Mouse (Mus musculus) stomach, embryonic 14.5 days (tissue): Measurements from ENCODE around the gene Vtcn1. TPM values are rescaled to one million over a fixed set of nuclear protein-coding genes. Genes with fewer than 3 reads are reported as not detected.

Experiments
- ATAC-seq: fragments of 200-750 bp; cut with Nextera tagmentation; 2 replicates; pipeline ENCODE4 v1.8.0; 2017; ENCODE audit warnings: low read depth, moderate TSS enrichment; ENCODE audit not compliant: insufficient number of reproducible peaks, insufficient read depth, low FRiP score
- H3K27ac ChIP-seq: fragments of 300-500 bp; sonication (generic); 2 replicates; pipeline ENCODE4 v1.5.1; 2014; ENCODE audit warnings: mild to moderate bottlenecking, low read length, moderate library complexity, mixed read lengths
- H3K27me3 ChIP-seq: fragments of 300-500 bp; sonication (generic); 2 replicates; pipeline ENCODE4 v1.6.1; 2014; ENCODE audit warnings: low read length, control low read depth, mixed read lengths; ENCODE audit not compliant: control insufficient read depth, insufficient read depth
- H3K36me3 ChIP-seq: fragments of 300-500 bp; sonication (generic); 2 replicates; pipeline ENCODE4 v1.6.1; 2014; ENCODE audit warnings: mild to moderate bottlenecking, control low read depth, low read length, moderate library complexity, mixed read lengths; ENCODE audit not compliant: control insufficient read depth, insufficient read depth
- H3K4me1 ChIP-seq: fragments of 300-500 bp; sonication (generic); 2 replicates; pipeline ENCODE4 v1.6.1; 2014; ENCODE audit warnings: low read length, control low read depth, mixed read lengths; ENCODE audit not compliant: control insufficient read depth, insufficient read depth
- H3K4me2 ChIP-seq: fragments of 300-500 bp; sonication (generic); replicated peaks from 2 replicates; pipeline ENCODE4 v1.6.1; 2014; ENCODE audit warnings: low read depth, low read length, control low read depth
- H3K4me3 ChIP-seq: fragments of 300-500 bp; sonication (generic); 2 replicates; pipeline ENCODE4 v1.5.1; 2014; ENCODE audit warnings: low read depth, low read length, control low read depth
- H3K9ac ChIP-seq: fragments of 300-500 bp; sonication (generic); replicated peaks from 2 replicates; pipeline ENCODE4 v1.6.1; 2014; ENCODE audit warnings: low read depth, mild to moderate bottlenecking, control low read depth, low read length, moderate library complexity, mixed read lengths
- H3K9me3 ChIP-seq: fragments of 300-500 bp; sonication (generic); 2 replicates; pipeline ENCODE4 v1.6.1; 2016; ENCODE audit warnings: low read depth, low read length, control low read depth; ENCODE audit not compliant: control insufficient read depth
- WGBS: fragments of 180-500 bp; shearing (Covaris S2); extraction: QIAGEN DNeasy Blood & Tissue Kit; methylation state at CpG from one replicate; pipeline ENCODE4 v1.1.7; 2014; 5-methylcytosine and 5-hydroxymethylcytosine counted together
- polyA plus RNA-seq: library from polyadenylated mRNA; unstranded; fragments of >200 nt; fragmentation: Nextera tagmentation; extraction: Ambion mirVana; gene quantifications from 2 replicates; pipeline ENCODE4 v1.2.1, GENCODE M21; 2014

Vtcn1 gene
- polyA plus RNA-seq, 1 experiment from 2014 or later: 2.0 TPM

DNA sequence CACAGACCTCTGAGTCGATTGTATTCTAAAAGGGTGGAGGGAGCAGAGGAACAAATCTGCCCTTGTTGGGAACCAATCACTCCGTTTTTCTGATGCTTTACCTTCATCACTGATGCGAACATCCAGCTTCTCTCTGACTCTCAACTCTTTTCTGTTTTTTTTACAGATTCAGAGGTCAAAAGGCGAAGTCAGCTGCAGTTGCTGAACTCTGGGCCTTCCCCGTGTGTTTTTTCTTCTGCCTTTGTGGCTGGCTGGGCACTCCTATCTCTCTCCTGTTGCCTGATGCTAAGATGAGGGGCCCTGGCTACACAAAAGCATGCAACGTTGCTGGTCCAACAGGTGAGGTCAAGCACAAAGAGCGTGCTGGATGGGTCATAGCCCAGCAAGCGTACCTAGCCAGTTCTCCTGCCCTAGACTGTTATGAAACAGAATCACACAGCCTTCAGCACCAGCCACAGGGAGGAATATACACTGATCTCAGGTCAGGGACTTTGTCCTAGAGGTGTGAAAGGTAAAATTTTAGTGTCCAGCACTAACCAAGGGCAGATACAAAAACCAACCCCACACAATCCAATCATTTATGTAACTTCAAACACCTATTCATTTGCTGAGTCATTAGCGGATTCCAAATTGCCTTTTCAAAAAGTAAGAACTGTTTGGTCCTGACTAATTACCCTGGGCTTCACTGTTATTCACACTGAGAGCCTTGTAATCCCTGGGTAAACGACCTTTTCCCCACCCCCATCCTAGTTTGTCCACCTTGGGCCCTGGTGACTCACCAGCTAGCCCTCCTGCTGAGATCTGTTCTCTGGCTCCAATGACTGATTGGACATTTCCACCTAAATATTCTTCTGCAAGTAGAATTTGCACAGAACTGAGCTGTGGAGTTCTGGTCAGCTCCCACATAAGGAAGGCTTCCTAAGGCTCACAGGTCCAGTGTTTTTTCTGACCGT is 67.4 kb downstream of the Vtcn1 start:
- ATAC-seq: 0 out of 2 replicates have a peak, but pooled peaks have one; percentile 33
- no peak overlapping the region for H3K4me2 ChIP-seq
- H3K36me3 ChIP-seq: no peaks in the 10 kb centered on the region
- no peaks in the 10 kb centered on the region for H3K27me3 ChIP-seq
- no peaks in the 10 kb centered on the region for H3K4me1 ChIP-seq
- 50% methylated on average over 11 of the region's 11 CpGs for WGBS
- no peak overlapping the region for H3K27ac ChIP-seq
- H3K9me3 ChIP-seq: no peaks in the 10 kb centered on the region
- no peak overlapping the region for H3K4me3 ChIP-seq
- no peak overlapping the region for H3K9ac ChIP-seq

DNA sequence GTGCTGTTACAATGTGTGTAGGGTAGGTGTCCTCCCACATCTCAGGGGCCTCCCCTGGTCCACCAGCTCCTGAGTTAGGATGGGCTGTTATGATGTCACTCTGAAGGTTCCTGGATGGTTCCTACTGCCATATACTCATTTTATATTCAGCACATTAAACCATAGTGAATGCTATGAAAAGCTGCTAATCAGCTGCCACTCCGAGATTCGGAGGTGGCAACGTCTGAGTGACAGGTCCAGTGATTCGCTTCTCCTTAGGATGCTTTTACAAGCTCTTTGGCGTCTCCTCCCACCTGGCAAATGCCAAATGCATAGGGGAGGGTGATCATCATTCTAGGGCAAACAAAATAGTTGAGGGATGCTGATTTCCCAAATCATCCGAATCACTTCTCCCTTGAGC is 70.2 kb downstream of the Vtcn1 start:
- H3K9me3 ChIP-seq: no peaks in the 10 kb centered on the region
- no peak overlapping the region for H3K27ac ChIP-seq
- no peaks in the 10 kb centered on the region for H3K27me3 ChIP-seq
- no peak for ATAC-seq
- H3K4me1 ChIP-seq: no peaks in the 10 kb centered on the region
- H3K9ac ChIP-seq: no peak overlapping the region
- no peak overlapping the region for H3K4me2 ChIP-seq
- no peak overlapping the region for H3K4me3 ChIP-seq
- no peaks in the 10 kb centered on the region for H3K36me3 ChIP-seq
- 78% methylated on average over 6 of the region's 6 CpGs for WGBS

DNA sequence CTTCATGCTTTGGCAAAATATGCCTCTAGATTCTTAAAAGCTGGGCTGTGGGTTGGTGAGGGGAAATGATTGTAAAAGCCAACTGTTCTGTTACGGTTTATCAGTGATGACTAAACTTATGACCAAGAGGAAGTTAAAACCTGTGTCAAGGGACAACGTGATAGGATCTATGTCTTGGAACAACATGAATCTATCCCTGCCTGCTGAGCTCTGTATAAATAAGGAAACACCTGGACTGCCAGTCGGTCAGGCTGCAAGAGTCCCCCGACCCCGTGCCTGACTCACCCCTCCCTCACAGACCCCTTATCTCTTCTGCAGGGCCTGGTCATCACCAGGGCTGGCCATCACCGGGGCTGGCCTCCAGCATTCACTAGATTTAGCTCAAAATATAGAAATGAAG is 80.9 kb downstream of the Vtcn1 start:
- 36% methylated on average over 6 of the region's 6 CpGs for WGBS
- H3K4me1 ChIP-seq: peaks cover 2% of the 10 kb centered on the region
- no peak for ATAC-seq
- no peak overlapping the region for H3K27ac ChIP-seq
- H3K4me2 ChIP-seq: no peak overlapping the region
- no peak overlapping the region for H3K9ac ChIP-seq
- no peak overlapping the region for H3K4me3 ChIP-seq
- no peaks in the 10 kb centered on the region for H3K27me3 ChIP-seq
- no peaks in the 10 kb centered on the region for H3K9me3 ChIP-seq
- H3K36me3 ChIP-seq: no peaks in the 10 kb centered on the region

DNA sequence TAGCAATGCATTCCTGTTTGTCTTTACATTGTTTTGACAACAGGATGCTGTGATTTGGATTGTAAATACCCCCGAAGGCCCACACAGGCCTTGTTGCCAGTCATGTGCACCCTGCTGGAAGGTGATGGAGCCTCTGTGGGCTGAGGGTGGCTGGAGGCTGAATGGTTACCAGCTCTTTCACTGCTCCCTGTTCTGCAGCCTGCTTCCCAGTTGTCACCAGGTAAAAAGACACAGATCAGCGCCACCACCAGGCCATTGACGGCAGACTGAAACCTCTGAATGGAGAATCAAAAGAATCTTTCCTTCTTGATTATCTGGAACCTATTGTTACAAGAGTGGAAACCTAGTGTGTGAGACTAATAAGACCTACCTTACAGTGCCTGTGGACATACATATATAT is 81.7 kb downstream of the Vtcn1 start:
- Histone ChIP-seq H3K27me3 (no peaks in the 10 kb centered on the region), H3K9ac (no peak overlapping the region), H3K36me3 (no peaks in the 10 kb centered on the region), H3K9me3 (no peaks in the 10 kb centered on the region), H3K4me2 (no peak overlapping the region), H3K4me1 (peaks cover 7% of the 10 kb centered on the region), H3K4me3 (no peak overlapping the region), H3K27ac (no peak overlapping the region)
- ATAC-seq: no peak
- whole genome bisulfite sequencing: 38% methylated on average over 3 of the region's 3 CpGs

- ATAC-seq: no peak
- Histone ChIP-seq H3K4me2 (no peak overlapping the region), H3K4me1 (peaks cover 11% of the 10 kb centered on the region), H3K4me3 (no peak overlapping the region), H3K27ac (peak overlapping the region; percentile 39; the same call in 1 of the 2 replicates), H3K36me3 (no peaks in the 10 kb centered on the region), H3K9ac (no peak overlapping the region), H3K27me3 (no peaks in the 10 kb centered on the region), H3K9me3 (no peaks in the 10 kb centered on the region)
- 32% methylated on average over 6 of the region's 6 CpGs for WGBS
Observed at GRCm38 (mm10) chr3:100908594-100908993, 83.3 kb downstream of the Vtcn1 start.

DNA sequence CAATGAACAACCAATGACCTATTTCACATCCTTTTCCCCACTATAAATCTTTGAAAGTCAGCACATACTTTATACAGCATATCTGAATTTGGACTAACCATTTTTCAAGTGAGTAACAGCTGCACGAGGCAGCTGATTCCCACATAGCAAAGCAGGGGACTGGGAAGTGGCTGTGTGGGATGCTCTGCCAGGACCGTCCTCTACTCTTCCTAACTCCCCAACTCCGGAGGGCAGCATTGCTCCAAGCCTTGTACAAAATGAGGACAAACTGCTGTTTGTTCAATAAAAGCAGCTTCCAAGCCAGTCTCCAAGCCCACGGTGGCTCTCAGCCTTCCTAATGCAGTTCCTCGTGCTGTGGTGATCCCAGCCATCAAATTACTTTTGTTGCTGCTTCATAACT is 85.4 kb downstream of the Vtcn1 start:
- Histone ChIP-seq H3K27ac (peak overlapping the region; percentile 91; the same call in 1 of the 2 replicates), H3K36me3 (no peaks in the 10 kb centered on the region), H3K4me3 (no peak overlapping the region), H3K27me3 (no peaks in the 10 kb centered on the region), H3K9ac (no peak overlapping the region), H3K4me1 (peaks cover 11% of the 10 kb centered on the region), H3K4me2 (no peak overlapping the region), H3K9me3 (no peaks in the 10 kb centered on the region)
- no peak for ATAC-seq
- 31% methylated on average over 5 of the region's 5 CpGs for WGBS

GRCm38 (mm10) chr3:100911026-100911425 is 85.8 kb downstream of the Vtcn1 start:
- Histone ChIP-seq H3K36me3 (no peaks in the 10 kb centered on the region), H3K4me2 (no peak overlapping the region; the same call in 1 of the 2 replicates), H3K4me3 (no peak overlapping the region), H3K4me1 (peaks cover 11% of the 10 kb centered on the region), H3K9ac (no peak overlapping the region), H3K27me3 (no peaks in the 10 kb centered on the region), H3K27ac (peak overlapping the region; percentile 91), H3K9me3 (no peaks in the 10 kb centered on the region)
- no peak for ATAC-seq
- 45% methylated on average over 9 of the region's 9 CpGs for WGBS

GRCm38 (mm10) chr3:100911498-100912213 is 86.4 kb downstream of the Vtcn1 start:
- peak; percentile 62; the same call in 1 of the 2 replicates for ATAC-seq
- H3K4me3 ChIP-seq: no peak overlapping the region
- H3K27ac ChIP-seq: peak overlapping the region; percentile 91
- peaks cover 11% of the 10 kb centered on the region for H3K4me1 ChIP-seq
- H3K9me3 ChIP-seq: no peaks in the 10 kb centered on the region
- no peak overlapping the region; the same call in 1 of the 2 replicates for H3K4me2 ChIP-seq
- no peaks in the 10 kb centered on the region for H3K27me3 ChIP-seq
- WGBS: 42% methylated on average over 7 of the region's 7 CpGs
- no peaks in the 10 kb centered on the region for H3K36me3 ChIP-seq
- H3K9ac ChIP-seq: no peak overlapping the region
